Comparison of ENCODE assay signal across 21 mouse cellular contexts in genomic region chr2:73462757-73463339, GRCm38 (mm10).
DNase-seq lines count a peak whose midpoint lies in the region; ATAC-seq and TF ChIP-seq lines count a peak whose summit lies in the region.
"Had no signal": no experiment of that assay in that cellular context is flagged by ENCODE, and none has a peak within 500 bp of the region (broad histone marks: within the 10 kb centered on the region; RNA-seq: fewer than 3 reads in every experiment).

No protein-coding gene starts in this region.

- no peak for TF ChIP-seq EP300 in heart, postnatal 0 days (IDR thresholded peaks at IDR 0.05; ENCODE audit: low read depth)

- H3K4me3 ChIP-seq in heart, postnatal 0 days (ENCODE audit: low read depth, low read length), result no peak overlapping the region
- no peak overlapping the region for H3K4me3 ChIP-seq in brown adipose tissue, adult 24 weeks (ENCODE audit: insufficient read depth, low read depth, low read length)
- H3K4me3 ChIP-seq: embryonic facial prominence, embryonic 13.5 days; hindbrain, embryonic 15.5 days; layer of hippocampus, adult 2 months; left cerebral cortex, adult 2 months; limb, embryonic 13.5 days; liver, embryonic 15.5 days; midbrain, embryonic 12.5 days; neural tube, embryonic 15.5 days had no signal

- 0 out of 2 replicates have a peak, but pooled peaks cover under 1% of the 10 kb centered on the region for H3K36me3 ChIP-seq in heart, postnatal 0 days (replicated peaks; ENCODE audit: control insufficient read depth, insufficient read depth, low read length)
- H3K36me3 ChIP-seq: embryonic facial prominence, embryonic 13.5 days; hindbrain, embryonic 15.5 days; limb, embryonic 13.5 days; liver, embryonic 15.5 days; midbrain, embryonic 12.5 days; neural tube, embryonic 15.5 days had no signal

- DNase-seq in heart, postnatal 0 days (ENCODE audit: low spot score), result no peak
- no peak for DNase-seq in heart, adult 9 months (ENCODE audit: low spot score in 2 of 2)
- DNase-seq in CD4-positive helper T cell, adult 2 months (ENCODE audit: low read depth, low spot score), result peak; percentile 54
- DNase-seq in cerebellum, postnatal 25 days, result no peak
- no peak for DNase-seq in gastrocnemius, adult 18-20 months (ENCODE audit: low spot score)
- DNase-seq: adrenal gland, adult 2 months; cerebellum, adult 11-12 months; kidney, adult 18-20 months; kidney, postnatal 10 days; retina, postnatal 1 day; right cerebral cortex, postnatal 4 days had no signal

- peaks cover 4% of the 10 kb centered on the region for H3K4me1 ChIP-seq in heart, postnatal 0 days (ENCODE audit: control insufficient read depth, insufficient read depth)
- H3K4me1 ChIP-seq in brown adipose tissue, adult 24 weeks (ENCODE audit: control insufficient read depth, insufficient read depth, insufficient read length, low read length), result peaks cover 37% of the 10 kb centered on the region
- H3K4me1 ChIP-seq: hindbrain, embryonic 15.5 days; midbrain, embryonic 12.5 days had no signal

- TF ChIP-seq CTCF in heart, postnatal 0 days (IDR thresholded peaks at IDR 0.05; ENCODE audit: low read depth), result no peak

- H3K27ac ChIP-seq in heart, postnatal 0 days (ENCODE audit: low read depth), result peak overlapping the region; percentile 60
- peak overlapping the region; percentile 62 for H3K27ac ChIP-seq in brown adipose tissue, adult 24 weeks (replicated peaks; ENCODE audit: low read depth, low read length)
- H3K27ac ChIP-seq: hindbrain, embryonic 15.5 days; layer of hippocampus, adult 2 months; left cerebral cortex, adult 2 months; liver, embryonic 15.5 days; midbrain, embryonic 12.5 days; neural tube, embryonic 15.5 days had no signal

- H3K27me3 ChIP-seq in heart, postnatal 0 days (ENCODE audit: control insufficient read depth, insufficient read depth, low read length), result no peaks in the 10 kb centered on the region
- H3K27me3 ChIP-seq: embryonic facial prominence, embryonic 13.5 days; hindbrain, embryonic 15.5 days; limb, embryonic 13.5 days; liver, embryonic 15.5 days; midbrain, embryonic 12.5 days; neural tube, embryonic 15.5 days had no signal

- 78% methylated on average over 12 of the region's 12 CpGs for WGBS in heart, postnatal 0 days

- ATAC-seq in heart, postnatal 0 days (ENCODE audit: insufficient read depth, low read depth), result no peak
- ATAC-seq in megakaryocyte-erythroid progenitor cell, adult 5-6 weeks (replicated peaks; ENCODE audit: low FRiP score, low TSS enrichment, poor library complexity, severe bottlenecking), result 0 out of 2 replicates have a peak, but pooled peaks have one; percentile 28

- no peaks in the 10 kb centered on the region for H3K9me3 ChIP-seq in heart, postnatal 0 days (replicated peaks; ENCODE audit: control insufficient read depth, low read length)
- H3K9me3 ChIP-seq: embryonic facial prominence, embryonic 13.5 days; hindbrain, embryonic 15.5 days; limb, embryonic 13.5 days; liver, embryonic 15.5 days; midbrain, embryonic 12.5 days; neural tube, embryonic 15.5 days had no signal

- no peak overlapping the region for H3K9ac ChIP-seq in heart, postnatal 0 days (replicated peaks; ENCODE audit: low read depth, low read length)
- H3K9ac ChIP-seq: hindbrain, embryonic 15.5 days; limb, embryonic 13.5 days; liver, embryonic 15.5 days; midbrain, embryonic 12.5 days; neural tube, embryonic 15.5 days had no signal

- H3K4me2 ChIP-seq in heart, postnatal 0 days (ENCODE audit: low read depth, low read length), result no peak overlapping the region
- H3K4me2 ChIP-seq: embryonic facial prominence, embryonic 13.5 days; hindbrain, embryonic 15.5 days; limb, embryonic 13.5 days; liver, embryonic 15.5 days; midbrain, embryonic 12.5 days; neural tube, embryonic 15.5 days had no signal
